Mouse (Mus musculus): ENCODE measurements around the gene Tas1r1. TPM values are rescaled to one million over a fixed set of nuclear protein-coding genes. Genes with fewer than 3 reads are reported as not detected.

Gene Tas1r1
- polyA plus RNA-seq, 1 experiment from 2014 or later, result 1.5 TPM

DNA sequence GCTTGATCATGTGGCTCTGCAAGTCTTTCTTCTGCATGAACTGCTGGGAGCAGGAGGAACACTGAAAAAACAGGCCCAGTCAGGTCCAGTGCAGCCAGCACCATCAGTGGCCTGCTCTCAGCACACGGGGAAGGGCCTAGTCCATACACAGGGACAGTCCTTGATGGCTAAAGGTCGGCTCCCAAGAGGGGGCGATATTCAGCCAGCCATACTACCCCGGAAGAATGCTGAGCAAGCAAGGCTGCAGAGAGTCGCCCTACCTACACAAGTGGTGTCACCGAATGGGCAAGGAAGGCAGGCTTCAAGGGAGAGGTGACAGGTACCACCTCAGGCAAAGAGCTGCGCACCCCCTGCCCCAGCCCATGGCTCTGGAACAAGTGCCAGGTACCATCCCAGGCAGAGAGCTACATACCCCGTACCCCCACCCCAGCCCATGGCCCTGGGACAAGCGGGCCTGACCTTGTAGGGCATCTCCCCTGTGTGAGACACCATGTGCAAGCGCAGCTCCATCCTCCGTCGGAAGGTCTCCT is 16.7 kb downstream of the Tas1r1 start:
- Histone ChIP-seq H3K27me3 (replicated peaks) (no peaks in the 10 kb centered on the region), H3K4me2 (no peak overlapping the region), H3K9me3 (no peaks in the 10 kb centered on the region), H3K9ac (no peak overlapping the region), H3K27ac (no peak overlapping the region), H3K4me1 (peaks cover 36% of the 10 kb centered on the region), H3K4me3 (no peak overlapping the region), H3K36me3 (replicated peaks) (peaks cover 36% of the 10 kb centered on the region)
- WGBS, result 72% methylated on average over 12 of the region's 12 CpGs
- ATAC-seq (replicated peaks), result no peak

- Histone ChIP-seq H3K4me2 (no peak overlapping the region), H3K27ac (no peak overlapping the region), H3K9ac (no peak overlapping the region), H3K9me3 (no peaks in the 10 kb centered on the region), H3K4me3 (no peak overlapping the region), H3K27me3 (replicated peaks) (no peaks in the 10 kb centered on the region), H3K36me3 (replicated peaks) (peaks cover 38% of the 10 kb centered on the region), H3K4me1 (peaks cover 20% of the 10 kb centered on the region)
- WGBS, result 90% methylated on average over 21 of the region's 21 CpGs
- ATAC-seq (replicated peaks), result no peak
These were observed 18.3 kb downstream of the Tas1r1 start for GRCm38 (mm10) chr4:152020024-152020423.

- Histone ChIP-seq H3K4me1 (peaks cover 11% of the 10 kb centered on the region), H3K27ac (no peak overlapping the region), H3K4me3 (no peak overlapping the region), H3K9ac (no peak overlapping the region), H3K36me3 (replicated peaks) (peaks cover 38% of the 10 kb centered on the region), H3K4me2 (no peak overlapping the region), H3K9me3 (no peaks in the 10 kb centered on the region), H3K27me3 (replicated peaks) (no peaks in the 10 kb centered on the region)
- WGBS, result 90% methylated on average over 6 of the region's 6 CpGs
- ATAC-seq (replicated peaks), result no peak
These were observed 19.3 kb downstream of the Tas1r1 start for GRCm38 (mm10) chr4:152019073-152019472.

DNA sequence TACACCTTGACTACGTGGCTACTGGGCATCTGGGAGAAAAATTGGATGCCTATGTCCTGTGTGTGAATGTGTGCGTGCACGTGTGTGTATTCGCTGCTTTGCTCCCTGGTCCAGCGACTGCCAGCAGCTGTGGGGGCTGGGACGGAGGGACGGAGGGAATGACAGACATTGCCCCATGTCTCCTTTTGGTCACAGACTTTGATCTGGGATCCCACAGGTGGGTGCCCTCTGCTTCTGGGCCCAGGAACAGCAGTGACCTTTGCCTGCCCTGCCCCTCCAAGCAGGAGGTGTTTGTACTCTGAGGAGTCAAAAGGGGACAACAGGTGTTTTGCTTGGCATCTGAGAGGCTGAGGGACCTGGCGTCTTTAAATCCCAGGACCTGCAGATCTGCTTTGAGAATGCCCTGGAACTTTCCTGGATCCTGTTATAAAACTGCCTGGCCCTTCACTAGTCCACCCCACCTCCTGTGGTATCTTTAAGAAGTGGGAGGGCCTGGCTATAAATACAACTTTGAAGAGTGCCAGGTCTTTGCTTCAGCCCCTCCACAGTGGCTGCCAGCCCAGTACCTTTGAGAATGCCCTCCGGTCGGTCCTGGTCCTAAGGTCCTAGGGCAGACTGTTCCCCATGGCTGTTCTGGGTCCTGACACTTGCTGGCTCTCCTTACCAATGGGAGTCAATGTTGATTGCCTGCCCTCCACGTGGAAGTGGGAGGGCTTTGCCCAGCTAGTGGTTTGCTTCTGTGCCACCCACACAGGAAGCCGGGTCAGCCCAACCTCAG is 25.1 kb downstream of the Tas1r1 start:
- Histone ChIP-seq H3K4me2 (no peak overlapping the region), H3K27me3 (replicated peaks) (0 out of 2 replicates have a peak, but pooled peaks cover 9% of the 10 kb centered on the region), H3K9ac (no peak overlapping the region), H3K27ac (no peak overlapping the region), H3K9me3 (no peaks in the 10 kb centered on the region), H3K4me3 (no peak overlapping the region), H3K36me3 (replicated peaks) (peaks cover 2% of the 10 kb centered on the region; the same call in 1 of the 2 replicates), H3K4me1 (peaks cover 27% of the 10 kb centered on the region)
- 89% methylated on average over 12 of the region's 12 CpGs for WGBS
- no peak for ATAC-seq (replicated peaks)

DNA sequence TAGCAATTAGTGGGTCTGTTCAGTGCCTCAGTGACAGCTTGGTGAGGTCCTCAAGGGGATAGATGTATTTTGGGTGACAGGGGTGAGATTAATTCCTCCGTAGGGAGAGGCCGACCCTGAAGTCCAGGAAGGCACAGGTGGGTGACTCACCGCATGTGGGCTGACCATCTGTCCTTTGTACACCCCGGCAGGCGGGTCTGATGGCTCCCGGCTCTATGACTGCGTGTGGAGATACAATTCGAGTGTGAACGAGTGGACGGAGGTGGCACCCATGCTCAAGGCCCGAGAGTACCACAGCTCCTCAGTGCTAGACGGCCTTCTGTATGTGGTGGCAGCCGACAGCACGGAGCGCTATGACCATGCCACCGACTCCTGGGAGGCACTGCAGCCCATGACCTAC is 26.3 kb downstream of the Tas1r1 start:
- ATAC-seq (replicated peaks), result no peak
- Histone ChIP-seq H3K4me2 (no peak overlapping the region), H3K27me3 (replicated peaks) (peaks cover 17% of the 10 kb centered on the region; the same call in 1 of the 2 replicates), H3K9ac (no peak overlapping the region), H3K36me3 (replicated peaks) (0 out of 2 replicates have a peak, but pooled peaks cover 2% of the 10 kb centered on the region), H3K9me3 (no peaks in the 10 kb centered on the region), H3K27ac (no peak overlapping the region), H3K4me1 (peaks cover 37% of the 10 kb centered on the region), H3K4me3 (no peak overlapping the region)
- WGBS, result 93% methylated on average over 16 of the region's 16 CpGs

DNA sequence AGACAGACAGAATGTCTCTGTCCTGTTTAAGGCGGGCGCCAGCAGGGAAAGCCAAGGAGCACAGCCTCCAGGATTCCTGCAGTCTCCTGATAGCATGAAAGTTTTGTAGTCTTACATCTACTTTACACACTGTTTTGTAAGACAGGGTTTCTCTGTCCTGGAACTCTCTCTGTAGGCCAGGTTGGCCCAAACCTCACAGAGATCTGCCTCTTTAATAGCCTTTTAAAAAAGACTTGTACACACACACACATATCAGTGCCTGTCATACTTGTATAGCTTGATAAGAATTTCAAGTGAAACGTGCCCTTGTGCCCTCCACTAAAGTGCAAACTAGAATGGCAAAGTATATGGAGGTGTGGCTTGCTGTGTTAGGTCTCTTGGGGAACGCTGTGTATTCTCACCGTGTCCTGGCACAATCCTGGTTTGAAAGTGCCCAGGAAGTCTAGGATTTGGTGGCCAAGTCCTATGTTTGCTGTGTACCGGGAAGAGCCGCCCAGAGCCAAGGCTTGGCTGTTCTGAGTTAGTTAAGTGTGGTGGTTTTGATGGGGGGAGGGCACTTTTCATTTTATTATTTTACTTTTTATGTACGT is 27.1 kb downstream of the Tas1r1 start:
- H3K36me3 ChIP-seq (replicated peaks), result 0 out of 2 replicates have a peak, but pooled peaks cover 2% of the 10 kb centered on the region
- H3K9ac ChIP-seq, result no peak overlapping the region
- H3K4me2 ChIP-seq, result peak overlapping the region; percentile 98
- H3K27ac ChIP-seq, result no peak overlapping the region
- H3K4me3 ChIP-seq, result peak overlapping the region; percentile 69
- H3K27me3 ChIP-seq (replicated peaks), result peaks cover 25% of the 10 kb centered on the region; the same call in 1 of the 2 replicates
- H3K4me1 ChIP-seq, result peaks cover 37% of the 10 kb centered on the region
- ATAC-seq (replicated peaks), result no peak
- 74% methylated on average over 8 of the region's 8 CpGs for WGBS
- H3K9me3 ChIP-seq, result no peaks in the 10 kb centered on the region

DNA sequence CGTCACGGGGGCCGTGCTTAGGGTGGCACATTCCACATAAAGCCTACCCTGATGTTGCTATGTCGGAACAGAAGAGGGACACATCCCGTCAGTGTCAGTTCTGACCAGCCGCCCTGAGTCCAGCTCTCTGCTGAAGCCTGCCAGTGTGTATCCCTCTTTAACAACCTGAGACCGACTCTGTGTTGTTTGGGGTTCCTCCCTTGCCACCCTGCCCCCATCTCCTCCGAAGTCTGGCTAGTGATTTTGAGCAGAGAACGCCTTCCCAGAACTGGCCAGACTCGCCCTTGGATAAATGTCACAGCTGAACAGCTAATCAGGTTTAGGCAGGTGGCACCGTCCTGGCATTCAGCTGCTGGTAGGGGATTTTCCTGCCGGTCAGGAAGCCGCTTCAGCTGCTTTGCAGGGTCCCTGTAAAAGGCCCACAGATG is 27.6 kb downstream of the Tas1r1 start:
- H3K4me3 ChIP-seq, result peak overlapping the region; percentile 69
- H3K9ac ChIP-seq, result no peak overlapping the region
- peak overlapping the region; percentile 98 for H3K4me2 ChIP-seq
- WGBS, result 10% methylated on average over 13 of the region's 13 CpGs
- no peak overlapping the region for H3K27ac ChIP-seq
- ATAC-seq (replicated peaks), result no peak
- H3K27me3 ChIP-seq (replicated peaks), result peaks cover 26% of the 10 kb centered on the region; the same call in 1 of the 2 replicates
- peaks cover 37% of the 10 kb centered on the region for H3K4me1 ChIP-seq
- no peaks in the 10 kb centered on the region for H3K36me3 ChIP-seq (replicated peaks)
- H3K9me3 ChIP-seq, result no peaks in the 10 kb centered on the region

DNA sequence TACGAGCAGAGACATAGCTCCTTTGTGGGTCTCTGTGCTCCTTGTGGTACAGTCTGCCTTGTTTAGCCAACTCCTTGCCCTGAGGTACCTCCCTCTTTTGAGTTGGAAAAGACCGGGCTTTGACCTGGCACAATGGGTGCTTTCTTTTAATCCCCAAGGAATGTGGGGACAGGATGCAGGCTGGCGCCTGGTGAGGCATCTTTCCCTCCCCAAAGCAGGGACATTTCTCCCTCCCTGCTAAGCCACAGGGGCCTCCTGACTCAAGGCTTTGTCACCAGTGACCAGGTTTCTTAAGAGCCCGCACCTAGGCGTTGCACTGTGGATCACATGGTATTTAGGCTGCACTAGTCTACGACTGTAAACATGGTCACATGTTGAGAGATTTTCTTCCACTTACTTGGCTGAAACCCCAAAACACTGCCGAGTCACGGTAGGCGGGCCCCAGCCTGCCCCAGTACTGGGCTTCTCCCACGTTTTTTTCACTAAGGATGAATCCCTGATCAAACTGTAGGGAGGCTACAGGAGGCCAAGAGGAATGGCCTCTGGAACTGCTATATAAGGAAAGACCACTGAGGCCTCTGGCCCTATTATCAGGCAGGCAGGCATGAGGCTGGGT is 28.2 kb downstream of the Tas1r1 start:
- WGBS, result 2% methylated on average over 10 of the region's 10 CpGs

DNA sequence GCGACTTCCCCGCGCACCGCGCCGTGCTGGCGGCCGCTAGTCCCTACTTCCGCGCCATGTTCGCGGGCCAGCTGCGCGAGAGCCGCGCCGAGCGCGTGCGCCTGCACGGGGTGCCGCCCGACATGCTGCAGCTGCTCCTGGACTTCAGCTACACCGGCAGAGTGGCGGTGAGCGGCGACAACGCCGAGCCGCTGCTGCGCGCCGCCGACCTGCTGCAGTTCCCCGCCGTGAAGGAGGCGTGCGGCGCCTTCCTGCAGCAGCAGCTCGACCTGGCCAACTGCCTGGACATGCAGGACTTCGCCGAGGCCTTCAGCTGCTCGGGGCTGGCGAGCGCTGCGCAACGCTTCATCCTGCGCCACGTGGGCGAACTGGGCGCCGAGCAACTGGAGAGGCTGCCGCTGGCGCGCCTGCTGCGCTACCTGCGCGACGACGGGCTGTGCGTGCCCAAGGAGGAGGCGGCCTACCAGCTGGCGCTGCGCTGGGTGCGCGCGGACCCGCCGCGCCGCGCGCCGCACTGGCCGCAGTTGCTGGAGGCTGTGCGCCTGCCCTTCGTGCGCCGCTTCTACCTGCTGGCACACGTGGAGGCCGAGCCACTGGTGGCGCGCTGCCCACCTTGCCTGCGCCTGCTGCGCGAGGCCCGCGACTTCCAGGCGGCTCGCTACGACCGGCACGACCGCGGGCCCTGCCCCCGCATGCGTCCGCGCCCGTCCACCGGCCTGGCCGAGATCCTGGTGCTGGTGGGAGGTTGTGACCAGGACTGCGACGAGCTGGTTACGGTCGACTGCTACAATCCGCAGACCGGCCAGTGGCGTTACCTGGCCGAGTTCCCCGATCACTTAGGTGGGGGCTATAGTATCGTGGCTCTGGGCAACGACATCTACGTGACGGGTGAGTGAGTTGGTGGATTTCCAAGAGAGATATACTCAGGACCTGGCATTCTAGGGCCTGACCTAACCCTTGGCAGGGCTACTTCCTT is 29.0 kb downstream of the Tas1r1 start:
- no peaks in the 10 kb centered on the region for H3K36me3 ChIP-seq (replicated peaks)
- peak overlapping the region; percentile 69 for H3K4me3 ChIP-seq
- peaks cover 26% of the 10 kb centered on the region; the same call in 1 of the 2 replicates for H3K27me3 ChIP-seq (replicated peaks)
- under 1% methylated on average over 115 of the region's 115 CpGs for WGBS
- H3K27ac ChIP-seq, result peak overlapping the region; percentile 78
- ATAC-seq (replicated peaks), result peak; percentile 81
- H3K4me1 ChIP-seq, result peaks cover 37% of the 10 kb centered on the region
- peak overlapping the region; percentile 45 for H3K9ac ChIP-seq
- peak overlapping the region; percentile 98 for H3K4me2 ChIP-seq
- no peaks in the 10 kb centered on the region for H3K9me3 ChIP-seq

More for the DNA sequence above, 28.2 kb downstream of the Tas1r1 start:
- Histone ChIP-seq H3K4me2 (peak overlapping the region; percentile 98), H3K27ac (no peak overlapping the region), H3K36me3 (replicated peaks) (no peaks in the 10 kb centered on the region), H3K9ac (peak overlapping the region; percentile 45), H3K4me3 (peak overlapping the region; percentile 69), H3K4me1 (peaks cover 37% of the 10 kb centered on the region), H3K27me3 (replicated peaks) (peaks cover 26% of the 10 kb centered on the region; the same call in 1 of the 2 replicates), H3K9me3 (no peaks in the 10 kb centered on the region)
- ATAC-seq (replicated peaks), result no peak

DNA sequence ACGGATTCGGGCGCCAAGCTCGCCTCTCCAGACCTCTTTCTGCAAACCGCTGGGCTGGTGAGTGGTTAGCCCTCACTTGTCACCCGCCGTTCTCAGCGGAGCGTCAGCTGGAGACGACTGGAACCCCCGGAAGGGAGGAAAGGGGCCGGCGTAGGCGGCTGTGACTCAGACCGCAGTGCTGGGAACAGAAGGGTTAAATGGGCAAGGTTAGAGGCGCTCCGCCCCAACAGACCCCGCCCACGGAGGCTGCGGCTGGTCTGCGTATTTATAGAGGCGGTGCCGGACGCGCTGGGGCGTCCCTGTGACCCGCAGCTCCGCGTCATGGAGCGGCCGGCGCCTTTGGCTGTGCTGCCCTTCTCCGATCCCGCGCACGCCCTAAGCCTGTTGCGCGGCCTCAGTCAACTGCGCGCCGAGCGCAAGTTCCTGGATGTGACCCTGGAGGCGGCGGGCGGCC is 29.7 kb downstream of the Tas1r1 start, which contains the start of gene Klhl21:
Gene Klhl21 (plus strand): TSS at position 182 of the 454 bp plus-strand sequence.
- H3K27ac ChIP-seq, result peak within 1 kb of the TSS; percentile 78
- H3K9me3 ChIP-seq, result no peaks in the 10 kb centered on the region
- peaks cover 37% of the 10 kb centered on the region for H3K4me1 ChIP-seq
- WGBS, result under 1% methylated on average over 45 of the region's 45 CpGs
- peak within 1 kb of the TSS; percentile 45 for H3K9ac ChIP-seq
- peak within 1 kb of the TSS; percentile 69 for H3K4me3 ChIP-seq
- H3K36me3 ChIP-seq (replicated peaks), result no peaks in the 10 kb centered on the region
- peak within 1 kb of the TSS; percentile 98 for H3K4me2 ChIP-seq
- peak; percentile 89 for ATAC-seq (replicated peaks)
- H3K27me3 ChIP-seq (replicated peaks), result peaks cover 26% of the 10 kb centered on the region; the same call in 1 of the 2 replicates

GRCm38 (mm10) chr4:152008148-152008500 is 30.2 kb downstream of the Tas1r1 start:
- Histone ChIP-seq H3K9ac (no peak overlapping the region), H3K9me3 (no peaks in the 10 kb centered on the region), H3K4me3 (peak overlapping the region; percentile 69), H3K4me2 (peak overlapping the region; percentile 98), H3K36me3 (replicated peaks) (no peaks in the 10 kb centered on the region), H3K27me3 (replicated peaks) (peaks cover 26% of the 10 kb centered on the region; the same call in 1 of the 2 replicates), H3K27ac (no peak overlapping the region), H3K4me1 (peaks cover 37% of the 10 kb centered on the region)
- WGBS, result under 1% methylated on average over 14 of the region's 14 CpGs
- ATAC-seq (replicated peaks), result no peak

Measured in midbrain, embryonic 15.5 days (tissue).